Mouse (Mus musculus): ENCODE measurements around the gene Cdk20.

DNA sequence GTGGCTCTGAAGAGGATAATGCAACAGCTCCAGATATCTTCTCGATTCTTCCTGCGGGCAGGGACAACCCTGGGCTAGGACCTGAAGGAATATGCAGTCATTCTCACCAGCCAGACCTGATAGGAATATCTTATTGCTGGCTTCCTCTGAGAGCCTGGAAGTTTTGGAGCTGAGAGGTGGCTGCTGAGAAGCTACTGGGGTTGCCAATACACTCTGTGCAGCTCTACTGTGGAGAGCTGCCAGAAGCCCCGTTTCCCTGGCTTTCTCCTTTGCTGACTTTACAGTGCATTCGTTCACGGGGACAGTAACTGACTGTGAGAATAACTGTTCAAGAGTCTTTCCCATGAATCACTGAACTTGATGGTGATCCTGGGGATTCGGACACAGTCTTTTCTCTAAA, 26.6 kb upstream of the Cdk20 start:
- TF ChIP-seq CTCF (IDR thresholded peaks at IDR 0.05; ENCODE audit: extremely low read depth, insufficient read depth, insufficient read length, insufficient replicate concordance) (no peak), POLR2A (IDR thresholded peaks at IDR 0.05; ENCODE audit: low read depth, low read length) (no peak)

All from spleen, adult 2 months (tissue).